Comparison of ENCODE assay signal across 8 mouse cellular contexts in the genomic region with DNA sequence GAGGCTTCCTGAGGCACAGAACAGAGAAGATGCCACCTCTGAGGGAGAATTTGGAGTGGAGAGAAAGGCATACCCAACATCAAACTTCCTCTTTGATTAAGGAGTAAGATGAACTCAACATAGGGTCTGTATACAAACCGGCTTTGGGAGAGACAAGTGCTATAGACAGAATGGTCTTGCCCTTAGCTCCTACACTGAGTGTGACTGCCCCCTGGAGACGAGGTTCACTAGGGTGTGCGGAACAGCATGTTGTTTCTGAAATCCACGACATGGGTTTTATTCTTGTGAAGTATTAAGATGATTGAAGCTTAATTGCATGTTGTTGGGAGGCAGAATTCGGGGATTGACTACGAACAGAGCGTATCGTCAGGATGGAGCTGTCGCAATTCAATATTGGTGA.
DNase-seq lines count a peak whose midpoint lies in the region; ATAC-seq lines count a peak whose summit lies in the region.

No protein-coding gene starts in this region.

- no peak overlapping the region for H3K9ac ChIP-seq in liver, embryonic 11.5 days (ENCODE audit: low read depth, low read length)
- H3K9ac ChIP-seq in kidney, embryonic 15.5 days = no peak overlapping the region

- DNase-seq in liver (peak; percentile 39), ZHBTc4 (ENCODE audit: low read depth, low spot score) (peak; percentile 18)
- no peak for DNase-seq in liver, embryonic 11.5 days (ENCODE audit: low spot score)
- peak; percentile 30 for DNase-seq in embryo, embryonic 10.5 days (ENCODE audit: low spot score)
- peak; percentile 48 to 63 for DNase-seq in lung, postnatal 4 days
- peak; percentile 78 for DNase-seq in thymus, postnatal 0 days (ENCODE audit: low spot score)

- H3K9me3 ChIP-seq in liver, embryonic 11.5 days (ENCODE audit: control insufficient read depth, low read length) = no peaks in the 10 kb centered on the region
- no peaks in the 10 kb centered on the region for H3K9me3 ChIP-seq in kidney, embryonic 15.5 days (replicated peaks)

- H3K4me3 ChIP-seq in liver, embryonic 11.5 days (ENCODE audit: low read depth, low read length) = no peak overlapping the region
- no peak overlapping the region for H3K4me3 ChIP-seq in kidney, embryonic 15.5 days (replicated peaks)

- H3K27me3 ChIP-seq in liver, embryonic 11.5 days (replicated peaks; ENCODE audit: control insufficient read depth, insufficient read depth, low read length) = no peaks in the 10 kb centered on the region
- H3K27me3 ChIP-seq in kidney, embryonic 15.5 days = no peaks in the 10 kb centered on the region

- no peak overlapping the region for H3K4me2 ChIP-seq in liver, embryonic 11.5 days
- H3K4me2 ChIP-seq in kidney, embryonic 15.5 days = no peak overlapping the region

- no peaks in the 10 kb centered on the region for H3K4me1 ChIP-seq in liver, embryonic 11.5 days (replicated peaks; ENCODE audit: control insufficient read depth, insufficient read depth, low read length)
- H3K4me1 ChIP-seq in kidney, embryonic 15.5 days = peaks cover 18% of the 10 kb centered on the region

- ATAC-seq in liver, embryonic 11.5 days (replicated peaks; ENCODE audit: low FRiP score) = no peak; the same call in 1 of the 2 replicates
- peak; percentile 75 for ATAC-seq in kidney, embryonic 15.5 days (replicated peaks; ENCODE audit: low FRiP score)
- ATAC-seq in monocyte, adult 5-6 weeks (replicated peaks; ENCODE audit: insufficient number of reproducible peaks, low FRiP score, low TSS enrichment, poor library complexity, severe bottlenecking) = no peak; the same call in 1 of the 2 replicates

- WGBS in liver, embryonic 11.5 days = 80% methylated on average over 9 of the region's 9 CpGs
- WGBS in kidney, embryonic 15.5 days = 81% methylated on average over 9 of the region's 9 CpGs

- no peaks in the 10 kb centered on the region for H3K36me3 ChIP-seq in liver, embryonic 11.5 days (ENCODE audit: control insufficient read depth, insufficient read depth, low read length)
- no peaks in the 10 kb centered on the region for H3K36me3 ChIP-seq in kidney, embryonic 15.5 days

- H3K27ac ChIP-seq in liver, embryonic 11.5 days (ENCODE audit: low read depth, low read length) = no peak overlapping the region
- H3K27ac ChIP-seq in kidney, embryonic 15.5 days = no peak overlapping the region
